In genomic region chr14:120232076-120232496, GRCm38 (mm10) we compare ENCODE assay signal across 11 mouse cellular contexts. TPM values are rescaled to one million over a fixed set of nuclear protein-coding genes. Genes with fewer than 3 reads are reported as not detected.
DNase-seq lines count a peak whose midpoint lies in the region; ATAC-seq and TF ChIP-seq lines count a peak whose summit lies in the region.
"Had no signal": no experiment of that assay in that cellular context is flagged by ENCODE, and none has a peak within 500 bp of the region (broad histone marks: within the 10 kb centered on the region; RNA-seq: fewer than 3 reads in every experiment).

No protein-coding gene starts in this region.

- intact Hi-C loops in heart, adult 2 months (cut with DNase I): no loop called here
- intact Hi-C loops in heart, postnatal 10 days (cut with DNase I): no loop called here

- no peak overlapping the region for H3K9ac ChIP-seq in heart, adult 2 months (ENCODE audit: low read depth, low read length)
- no peak overlapping the region for H3K9ac ChIP-seq in midbrain, embryonic 14.5 days (replicated peaks; ENCODE audit: low read length)
- H3K9ac ChIP-seq in midbrain, embryonic 16.5 days (ENCODE audit: low read depth, low read length): no peak overlapping the region

- ATAC-seq in midbrain, embryonic 14.5 days (ENCODE audit: low FRiP score, low TSS enrichment): no peak
- no peak for ATAC-seq in midbrain, embryonic 16.5 days

- H3K4me1 ChIP-seq in heart, embryonic 10.5 days: peaks cover 28% of the 10 kb centered on the region
- no peaks in the 10 kb centered on the region for H3K4me1 ChIP-seq in heart, adult 2 months (ENCODE audit: control insufficient read depth, insufficient read depth, low read length)
- no peaks in the 10 kb centered on the region for H3K4me1 ChIP-seq in midbrain, embryonic 14.5 days (ENCODE audit: control insufficient read depth, insufficient read depth, low read length)
- H3K4me1 ChIP-seq in midbrain, embryonic 16.5 days (ENCODE audit: control insufficient read depth, insufficient read depth, low read length): 0 out of 2 replicates have a peak, but pooled peaks cover 2% of the 10 kb centered on the region
- H3K4me1 ChIP-seq: hindbrain, embryonic 10.5 days had no signal

- no peaks in the 10 kb centered on the region for H3K27me3 ChIP-seq in heart, embryonic 10.5 days (ENCODE audit: insufficient read depth, poor library complexity, severe bottlenecking)
- no peaks in the 10 kb centered on the region; the same call in 1 of the 2 replicates for H3K27me3 ChIP-seq in heart, adult 2 months (ENCODE audit: control insufficient read depth, insufficient read depth, low read length)
- H3K27me3 ChIP-seq in midbrain, embryonic 14.5 days (ENCODE audit: control insufficient read depth, insufficient read depth, low read length): no peaks in the 10 kb centered on the region
- H3K27me3 ChIP-seq in midbrain, embryonic 16.5 days (ENCODE audit: control insufficient read depth, insufficient read depth, low read depth, low read length): no peaks in the 10 kb centered on the region

- H3K79me2 ChIP-seq in heart, adult 2 months (replicated peaks; ENCODE audit: control insufficient read depth, insufficient read depth, low read length): no peaks in the 10 kb centered on the region

- no peaks in the 10 kb centered on the region for H3K36me3 ChIP-seq in heart, embryonic 10.5 days
- H3K36me3 ChIP-seq in heart, adult 2 months (ENCODE audit: control insufficient read depth, insufficient read depth, low read length): no peaks in the 10 kb centered on the region
- H3K36me3 ChIP-seq in midbrain, embryonic 14.5 days (ENCODE audit: control insufficient read depth, insufficient read depth, low read length): no peaks in the 10 kb centered on the region
- H3K36me3 ChIP-seq in midbrain, embryonic 16.5 days (ENCODE audit: control insufficient read depth, insufficient read depth, low read length): no peaks in the 10 kb centered on the region
- H3K36me3 ChIP-seq: hindbrain, embryonic 10.5 days had no signal

- peak; percentile 79 for DNase-seq in heart, embryonic 10.5 days (ENCODE audit: low spot score)
- DNase-seq in heart, adult 2 months: no peak
- DNase-seq in midbrain, embryonic 14.5 days: peak; percentile 51
- DNase-seq in heart, postnatal 10 days: peak; percentile 8 to 23
- DNase-seq in retina, postnatal 7 days (ENCODE audit: low read depth, low spot score): peak; percentile 49
- DNase-seq in frontal cortex, postnatal 14 days (ENCODE audit: low spot score in 2 of 2): no peak
- DNase-seq in right cerebral cortex, adult 2 months (ENCODE audit: low spot score in 2 of 2): no peak
- DNase-seq: adrenal gland, adult 8-10 months; lung, postnatal 14 days had no signal

- peak overlapping the region; percentile 25 for H3K27ac ChIP-seq in heart, embryonic 10.5 days
- no peak overlapping the region for H3K27ac ChIP-seq in heart, adult 2 months
- no peak overlapping the region for H3K27ac ChIP-seq in midbrain, embryonic 14.5 days (replicated peaks; ENCODE audit: low read depth, low read length)
- H3K27ac ChIP-seq in midbrain, embryonic 16.5 days (ENCODE audit: low read length): no peak overlapping the region
- H3K27ac ChIP-seq: hindbrain, embryonic 10.5 days had no signal

- no peak for TF ChIP-seq POLR2A in heart, adult 2 months (IDR thresholded peaks at IDR 0.05; ENCODE audit: insufficient read depth, low read depth, low read length)

- no peak overlapping the region for H3K4me3 ChIP-seq in heart, embryonic 10.5 days
- H3K4me3 ChIP-seq in heart, adult 2 months: no peak overlapping the region
- no peak overlapping the region for H3K4me3 ChIP-seq in midbrain, embryonic 14.5 days (replicated peaks; ENCODE audit: low read depth, low read length)
- no peak overlapping the region for H3K4me3 ChIP-seq in midbrain, embryonic 16.5 days (ENCODE audit: low read depth, low read length)
- H3K4me3 ChIP-seq: hindbrain, embryonic 10.5 days had no signal

- no peak overlapping the region for H3K4me2 ChIP-seq in midbrain, embryonic 14.5 days (ENCODE audit: low read length)
- no peak overlapping the region for H3K4me2 ChIP-seq in midbrain, embryonic 16.5 days (ENCODE audit: low read length)

- TF ChIP-seq EP300 in heart, adult 2 months (IDR thresholded peaks at IDR 0.05; ENCODE audit: insufficient read depth, low read depth, low read length): no peak

- no peak for TF ChIP-seq CTCF in heart, adult 2 months (IDR thresholded peaks at IDR 0.05)

- whole genome bisulfite sequencing in heart, embryonic 10.5 days: 40% methylated on average over 7 of the region's 7 CpGs
- WGBS in heart, adult 2 months: 29% methylated on average over 7 of the region's 7 CpGs
- WGBS in midbrain, embryonic 14.5 days: 52% methylated on average over 7 of the region's 7 CpGs
- 47% methylated on average over 7 of the region's 7 CpGs for WGBS in midbrain, embryonic 16.5 days

- no peaks in the 10 kb centered on the region for H3K9me3 ChIP-seq in heart, embryonic 10.5 days
- 0 out of 2 replicates have a peak, but pooled peaks cover 5% of the 10 kb centered on the region for H3K9me3 ChIP-seq in midbrain, embryonic 14.5 days (ENCODE audit: control insufficient read depth, low read length)
- peaks cover 6% of the 10 kb centered on the region; the same call in 1 of the 2 replicates for H3K9me3 ChIP-seq in midbrain, embryonic 16.5 days (replicated peaks; ENCODE audit: control insufficient read depth, low read length, poor library complexity, severe bottlenecking)
- H3K9me3 ChIP-seq: hindbrain, embryonic 10.5 days had no signal

RNA-seq across cellular contexts. Expression of gene Mbnl2, which starts 43.4 kb away (rescaled TPM):
- 71.5 and 91.4 TPM in 2 replicates for polyA plus RNA-seq in heart, embryonic 10.5 days (2016; fragmentation: Nextera tagmentation; extraction: Ambion mirVana)
- 100 to 1,000 TPM; 221 to 258 TPM for total RNA-seq in heart, adult 2 months (2021)
- 91.1 and 133 TPM in 2 replicates for polyA plus RNA-seq in heart, adult 2 months (2012; rRNA removed)
- polyA plus RNA-seq in midbrain, embryonic 14.5 days (2014; fragmentation: Nextera tagmentation; extraction: Ambion mirVana): 13.0 and 22.5 TPM in 2 replicates
- 21.8 and 23.6 TPM in 2 replicates for polyA plus RNA-seq in midbrain, embryonic 16.5 days (2015; fragmentation: Nextera tagmentation; extraction: Ambion mirVana)
- 100 to 1,000 TPM; 223 to 270 TPM for total RNA-seq in heart, postnatal 10 days (2021)

Comparison
In these comparisons a context has a peak if more than half of its experiments do, and no peak if none do; other contexts are left out.
1. DNase-seq: peak in heart, embryonic 10.5 days (single experiment), midbrain, embryonic 14.5 days (single experiment), heart, postnatal 10 days (2 of 2) and retina, postnatal 7 days (single experiment); none in heart, adult 2 months (0 of 2), frontal cortex, postnatal 14 days (0 of 2) and right cerebral cortex, adult 2 months (0 of 2).